Comparison of ENCODE assay signal across 9 mouse cellular contexts in the genomic region with DNA sequence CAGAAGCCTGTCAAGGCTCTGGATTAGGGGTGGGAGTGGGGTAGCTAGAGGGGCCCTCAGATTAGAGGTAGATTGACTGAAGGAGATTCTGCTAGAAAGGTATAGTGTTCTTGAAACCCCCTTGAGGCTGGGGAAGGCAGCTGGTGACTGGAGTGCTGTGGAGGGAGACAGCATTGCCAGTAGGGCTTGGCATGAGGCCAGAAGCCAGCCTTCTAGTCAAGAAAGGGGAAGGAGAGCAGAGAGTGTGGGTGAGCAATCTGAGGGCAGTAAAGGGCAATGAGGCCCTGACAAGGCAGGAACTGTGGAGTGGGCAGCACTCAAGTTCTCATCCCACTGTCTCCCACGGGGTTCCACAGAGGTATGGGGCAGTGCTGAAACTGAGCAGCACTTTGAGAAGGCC. TPM values are rescaled to one million over a fixed set of nuclear protein-coding genes. Genes with fewer than 3 reads are reported as not detected.
DNase-seq lines count a peak whose midpoint lies in the region; ATAC-seq and TF ChIP-seq lines count a peak whose summit lies in the region.
"Had no signal": no experiment of that assay in that cellular context is flagged by ENCODE, and none has a peak within 500 bp of the region (broad histone marks: within the 10 kb centered on the region; RNA-seq: fewer than 3 reads in every experiment).

No protein-coding gene starts in this region.

- H3K79me2 ChIP-seq in heart, adult 2 months (replicated peaks; ENCODE audit: control insufficient read depth, insufficient read depth, low read length), result no peaks in the 10 kb centered on the region

- WGBS in kidney, embryonic 16.5 days, result 67% methylated on average over 1 of the region's 1 CpGs
- 50% methylated on average over 1 of the region's 1 CpGs for WGBS in heart, adult 2 months
- 33% methylated on average over 1 of the region's 1 CpGs for WGBS in lung, embryonic 14.5 days

- H3K36me3 ChIP-seq in kidney, embryonic 16.5 days (ENCODE audit: insufficient read depth, low read length), result no peaks in the 10 kb centered on the region
- H3K36me3 ChIP-seq in heart, adult 2 months (ENCODE audit: control insufficient read depth, insufficient read depth, low read length), result no peaks in the 10 kb centered on the region
- H3K36me3 ChIP-seq in lung, embryonic 14.5 days (ENCODE audit: insufficient read depth), result no peaks in the 10 kb centered on the region
- H3K36me3 ChIP-seq: neural tube, embryonic 13.5 days had no signal

- TF ChIP-seq EP300 in heart, adult 2 months (IDR thresholded peaks at IDR 0.05; ENCODE audit: insufficient read depth, low read depth, low read length), result no peak

- H3K9me3 ChIP-seq in kidney, embryonic 16.5 days (ENCODE audit: low read length), result no peaks in the 10 kb centered on the region
- no peaks in the 10 kb centered on the region for H3K9me3 ChIP-seq in lung, embryonic 14.5 days (ENCODE audit: low read depth, low read length)
- H3K9me3 ChIP-seq: neural tube, embryonic 13.5 days had no signal

- no peak for TF ChIP-seq CTCF in heart, adult 2 months (IDR thresholded peaks at IDR 0.05)
- no peak for TF ChIP-seq CTCF in lung, embryonic 14.5 days (IDR thresholded peaks at IDR 0.05; ENCODE audit: low read depth)

- H3K4me3 ChIP-seq in kidney, embryonic 16.5 days (ENCODE audit: low read length), result no peak overlapping the region
- no peak overlapping the region for H3K4me3 ChIP-seq in heart, adult 2 months
- H3K4me3 ChIP-seq in lung, embryonic 14.5 days (ENCODE audit: low read depth, low read length), result no peak overlapping the region
- H3K4me3 ChIP-seq: neural tube, embryonic 13.5 days had no signal

- no peak for DNase-seq in kidney, adult 8-10 months
- peak; percentile 23 for DNase-seq in thymus, postnatal 4 days
- DNase-seq in thymus, postnatal 14 days, result no peak
- peak; percentile 52 to 60 for DNase-seq in heart, adult 2 months
- DNase-seq in lung, embryonic 14.5 days, result peak; percentile 74
- DNase-seq in urinary bladder, postnatal 25 days (ENCODE audit: low spot score), result no peak
- no peak for DNase-seq in left cerebral cortex, adult 8-10 months (ENCODE audit: low spot score in 2 of 2)

- no peaks in the 10 kb centered on the region for H3K4me1 ChIP-seq in kidney, embryonic 16.5 days (ENCODE audit: insufficient read depth, low read length)
- peaks cover 2% of the 10 kb centered on the region for H3K4me1 ChIP-seq in heart, adult 2 months (ENCODE audit: control insufficient read depth, insufficient read depth, low read length)
- no peaks in the 10 kb centered on the region; the same call in 1 of the 2 replicates for H3K4me1 ChIP-seq in lung, embryonic 14.5 days (ENCODE audit: insufficient read depth)

- ATAC-seq in kidney, embryonic 16.5 days (ENCODE audit: low FRiP score, low TSS enrichment), result 0 out of 2 replicates have a peak, but pooled peaks have one; percentile 35
- ATAC-seq in lung, embryonic 14.5 days (ENCODE audit: insufficient read depth), result no peak; the same call in 1 of the 2 replicates

- no peak overlapping the region for H3K27ac ChIP-seq in kidney, embryonic 16.5 days (ENCODE audit: low read length)
- no peak overlapping the region for H3K27ac ChIP-seq in heart, adult 2 months
- H3K27ac ChIP-seq in lung, embryonic 14.5 days (ENCODE audit: low read depth), result no peak overlapping the region
- H3K27ac ChIP-seq: neural tube, embryonic 13.5 days had no signal

- no peak overlapping the region for H3K9ac ChIP-seq in kidney, embryonic 16.5 days (replicated peaks; ENCODE audit: low read length)
- H3K9ac ChIP-seq in heart, adult 2 months (ENCODE audit: low read depth, low read length), result no peak overlapping the region
- H3K9ac ChIP-seq in lung, embryonic 14.5 days, result no peak overlapping the region
- H3K9ac ChIP-seq: neural tube, embryonic 13.5 days had no signal

- no peaks in the 10 kb centered on the region for H3K27me3 ChIP-seq in kidney, embryonic 16.5 days (ENCODE audit: insufficient read depth, low read length)
- no peaks in the 10 kb centered on the region for H3K27me3 ChIP-seq in heart, adult 2 months (ENCODE audit: control insufficient read depth, insufficient read depth, low read length)
- H3K27me3 ChIP-seq in lung, embryonic 14.5 days (ENCODE audit: insufficient read depth, low read length), result no peaks in the 10 kb centered on the region
- H3K27me3 ChIP-seq: neural tube, embryonic 13.5 days had no signal

- no peak overlapping the region for H3K4me2 ChIP-seq in kidney, embryonic 16.5 days (replicated peaks; ENCODE audit: low read depth, low read length)
- H3K4me2 ChIP-seq in lung, embryonic 14.5 days, result no peak overlapping the region
- H3K4me2 ChIP-seq: neural tube, embryonic 13.5 days had no signal

- intact Hi-C loops in heart, adult 2 months (cut with DNase I), result no loop called here

- no peak for TF ChIP-seq POLR2A in heart, adult 2 months (IDR thresholded peaks at IDR 0.05; ENCODE audit: insufficient read depth, low read depth, low read length)

RNA-seq across cellular contexts. Expression of gene Gpr35, which starts 22.2 kb away (rescaled TPM):
- 0.50 and 0.62 TPM in 2 replicates for polyA plus RNA-seq in kidney, embryonic 16.5 days (2015; fragmentation: Nextera tagmentation; extraction: Ambion mirVana)
- 1 to 10 TPM in 1 of 2 experiments, under 1 TPM in 1; 0.50 to 1.0 TPM for total RNA-seq in heart, adult 2 months (2021)
- 1.1 and 1.2 TPM in 2 replicates for polyA plus RNA-seq in heart, adult 2 months (2012; rRNA removed)
- polyA plus RNA-seq in lung, embryonic 14.5 days (2014; fragmentation: Nextera tagmentation; extraction: Ambion mirVana), result 0.19 and 0.50 TPM in 2 replicates
- under 1 TPM in 3 of 4 experiments, not detected in 1; 0.13 to 0.18 (median 0.14) TPM for total RNA-seq in left cerebral cortex, adult 8-10 months (2022)

RNA-seq across cellular contexts. Expression of gene Aqp12, which starts 33.3 kb away (rescaled TPM):
- not detected in 2 replicates for polyA plus RNA-seq in kidney, embryonic 16.5 days (2015; fragmentation: Nextera tagmentation; extraction: Ambion mirVana)
- total RNA-seq in heart, adult 2 months (2021), result not detected
- not detected in 2 replicates for polyA plus RNA-seq in heart, adult 2 months (2012; rRNA removed)
- not detected in 2 replicates for polyA plus RNA-seq in lung, embryonic 14.5 days (2014; fragmentation: Nextera tagmentation; extraction: Ambion mirVana)
- total RNA-seq in left cerebral cortex, adult 8-10 months (2022), result not detected
- polyA plus RNA-seq: neural tube, embryonic 13.5 days had no signal

RNA-seq across cellular contexts. Expression of gene Capn10, which starts 38.7 kb away (rescaled TPM):
- polyA plus RNA-seq in kidney, embryonic 16.5 days (2015; fragmentation: Nextera tagmentation; extraction: Ambion mirVana), result 42.8 and 44.8 TPM in 2 replicates
- total RNA-seq in heart, adult 2 months (2021), result 1 to 10 TPM; 5.0 to 5.6 TPM
- 7.7 and 9.1 TPM in 2 replicates for polyA plus RNA-seq in heart, adult 2 months (2012; rRNA removed)
- 22.2 and 26.8 TPM in 2 replicates for polyA plus RNA-seq in lung, embryonic 14.5 days (2014; fragmentation: Nextera tagmentation; extraction: Ambion mirVana)
- total RNA-seq in left cerebral cortex, adult 8-10 months (2022), result 10 to 100 TPM; 33.9 to 42.2 (median 37.4) TPM

Comparison
In these comparisons a context has a peak if more than half of its experiments do, and no peak if none do; other contexts are left out.
1. DNase-seq: peak in thymus, postnatal 4 days (single experiment), heart, adult 2 months (2 of 2) and lung, embryonic 14.5 days (single experiment); none in kidney, adult 8-10 months (0 of 2), thymus, postnatal 14 days (single experiment), urinary bladder, postnatal 25 days (single experiment) and left cerebral cortex, adult 8-10 months (0 of 2).